Mouse (Mus musculus) myocyte (in vitro differentiated cells): ENCODE results near the gene Clps. TPM values are rescaled to one million over a fixed set of nuclear protein-coding genes. Genes with fewer than 3 reads are reported as not detected.

Source experiments
- H3K27me3 ChIP-seq: one replicate; pipeline ENCODE4 v1.6.1; 2011; ENCODE audit not compliant: control insufficient read depth, insufficient read depth, insufficient read length
- H3K36me3 ChIP-seq: one replicate; pipeline ENCODE4 v1.6.1; 2011; ENCODE audit not compliant: control insufficient read depth, insufficient read depth
- H3K4me2 ChIP-seq: one replicate; pipeline ENCODE4 v1.6.1; 2011; ENCODE audit warnings: low read depth, control low read depth
- H3K4me3 ChIP-seq: one replicate; pipeline ENCODE4 v1.5.1; 2011; ENCODE audit warnings: mild to moderate bottlenecking, control low read depth, moderate library complexity
- H3K79me2 ChIP-seq: one replicate; pipeline ENCODE4 v1.6.1; 2011; ENCODE audit not compliant: control insufficient read depth, insufficient read depth
- H3ac ChIP-seq: one replicate; pipeline ENCODE4 v1.6.1; 2011; ENCODE audit not compliant: control insufficient read depth, insufficient read length
- CEBPB ChIP-seq: IDR thresholded peaks from 2 replicates; pipeline ENCODE4 v1.6.1; 2011; ENCODE audit warnings: mild to moderate bottlenecking, moderate library complexity; ENCODE audit not compliant: poor library complexity, insufficient read depth, severe bottlenecking
- E2F4 ChIP-seq: IDR thresholded peaks from one replicate; pipeline ENCODE4 v1.6.1; 2011; ENCODE audit warnings: mild to moderate bottlenecking, control low read depth, moderate library complexity; ENCODE audit not compliant: insufficient read depth
- MAX ChIP-seq: IDR thresholded peaks from one replicate; pipeline ENCODE4 v1.6.1; 2011; ENCODE audit warnings: low read depth, mild to moderate bottlenecking, control low read depth
- MYOD1 ChIP-seq, 3 experiments: IDR thresholded peaks; one replicate each; pipeline ENCODE4 v1.6.1; 2011; ENCODE audit warnings: control low read depth in 2 of 3, low read depth in 2 of 3, mild to moderate bottlenecking in 2 of 3, moderate library complexity in 1 of 3; ENCODE audit not compliant: insufficient read length in 2 of 3, control insufficient read depth in 1 of 3
- MYOG ChIP-seq, 3 experiments: IDR thresholded peaks; one replicate each; pipeline ENCODE4 v1.6.1; 2011; ENCODE audit warnings: control low read depth in 2 of 3, low read depth in 2 of 3, mild to moderate bottlenecking in 2 of 3; ENCODE audit not compliant: insufficient read length in 2 of 3, control insufficient read depth in 1 of 3, insufficient read depth in 1 of 3
- POLR2A ChIP-seq: IDR thresholded peaks from one replicate; pipeline ENCODE4 v1.6.1; 2011; ENCODE audit warnings: low read depth, mild to moderate bottlenecking, control low read depth, moderate library complexity; ENCODE audit not compliant: insufficient read length
- POLR2AphosphoS2 ChIP-seq: IDR thresholded peaks from one replicate; pipeline ENCODE4 v1.6.1; 2011; ENCODE audit warnings: low read depth, control low read depth; ENCODE audit not compliant: insufficient read length
- REST ChIP-seq: IDR thresholded peaks from one replicate; pipeline ENCODE4 v1.6.1; 2011; ENCODE audit warnings: mild to moderate bottlenecking, control low read depth, moderate library complexity; ENCODE audit not compliant: insufficient read depth, insufficient read length
- SRF ChIP-seq: IDR thresholded peaks from one replicate; pipeline ENCODE4 v1.6.1; 2011; ENCODE audit warnings: low read depth; ENCODE audit not compliant: control insufficient read depth, insufficient read length
- TCF12 ChIP-seq: IDR thresholded peaks from one replicate; pipeline ENCODE4 v1.6.1; 2011; ENCODE audit warnings: mild to moderate bottlenecking, control low read depth; ENCODE audit not compliant: poor library complexity, insufficient read depth, severe bottlenecking
- TCF3 ChIP-seq: IDR thresholded peaks from one replicate; pipeline ENCODE4 v1.6.1; 2011; ENCODE audit warnings: low read depth, control low read depth; ENCODE audit not compliant: insufficient read length
- USF1 ChIP-seq: IDR thresholded peaks from one replicate; pipeline ENCODE4 v1.6.1; 2011; ENCODE audit warnings: low read depth, mild to moderate bottlenecking, control low read depth, moderate library complexity
- polyA plus RNA-seq: library from polyadenylated mRNA; unstranded; fragments of >200 nt; fragmentation: generic; extraction: Trizol; gene quantifications from one replicate; pipeline ENCODE4 v1.2.1, GENCODE M21; 2012; ENCODE audit warnings: missing spikeins

Gene Clps
- polyA plus RNA-seq, 1 experiment: not detected

GRCm38 (mm10) chr17:28581056-28581455 is 20.5 kb upstream of the Clps start:
- Histone ChIP-seq H3ac (no peak overlapping the region), H3K27me3 (no peaks in the 10 kb centered on the region), H3K4me2 (no peak overlapping the region), H3K36me3 (no peaks in the 10 kb centered on the region), H3K4me3 (no peak overlapping the region), H3K79me2 (no peaks in the 10 kb centered on the region)
- TF ChIP-seq TCF3: no peak
- TF ChIP-seq SRF: no peak
- no peak for TF ChIP-seq POLR2A
- no peak for TF ChIP-seq CEBPB
- no peak for TF ChIP-seq MYOG (IDR thresholded peaks at IDR 0.05; ENCODE audit: control insufficient read depth in 1 of 3, insufficient read depth in 1 of 3, insufficient read length in 2 of 3, low read depth in 2 of 3)
- no peak for TF ChIP-seq USF1
- no peak for TF ChIP-seq TCF12
- TF ChIP-seq REST: no peak
- TF ChIP-seq E2F4: no peak
- no peak for TF ChIP-seq MYOD1 (IDR thresholded peaks at IDR 0.05; ENCODE audit: control insufficient read depth in 1 of 3, insufficient read length in 2 of 3, low read depth in 2 of 3)
- TF ChIP-seq MAX: no peak
- TF ChIP-seq POLR2AphosphoS2: no peak

GRCm38 (mm10) chr17:28580396-28580795 is 19.8 kb upstream of the Clps start:
- H3K27me3 ChIP-seq: no peaks in the 10 kb centered on the region
- no peaks in the 10 kb centered on the region for H3K36me3 ChIP-seq
- no peaks in the 10 kb centered on the region for H3K79me2 ChIP-seq
- TF ChIP-seq POLR2AphosphoS2 (no peak), REST (peak; percentile 100), MAX (no peak), MYOG (IDR thresholded peaks at IDR 0.05; ENCODE audit: control insufficient read depth in 1 of 3, insufficient read depth in 1 of 3, insufficient read length in 2 of 3, low read depth in 2 of 3) (peak in 1 of 3 experiments; percentile 38)
- no peak overlapping the region for H3K4me2 ChIP-seq
- H3K4me3 ChIP-seq: no peak overlapping the region
- no peak overlapping the region for H3ac ChIP-seq

GRCm38 (mm10) chr17:28575244-28576125 is 14.9 kb upstream of the Clps start, which contains the start of gene Lhfpl5:
Lhfpl5 (plus strand) TSS chr17:28575641.
- TF ChIP-seq TCF12 (no peak), REST (peak; percentile 86)
- H3K4me2 ChIP-seq: no peak within 1 kb of the TSS
- H3K36me3 ChIP-seq: no peaks in the 10 kb centered on the region
- no peaks in the 10 kb centered on the region for H3K79me2 ChIP-seq
- no peak within 1 kb of the TSS for H3ac ChIP-seq
- no peaks in the 10 kb centered on the region for H3K27me3 ChIP-seq
- H3K4me3 ChIP-seq: no peak within 1 kb of the TSS

- TF ChIP-seq TCF12 (no peak), MAX (no peak), CEBPB (no peak), TCF3 (no peak)
- no peaks in the 10 kb centered on the region for H3K36me3 ChIP-seq
- H3K4me2 ChIP-seq: no peak overlapping the region
- H3K79me2 ChIP-seq: no peaks in the 10 kb centered on the region
- no peak overlapping the region for H3ac ChIP-seq
- H3K4me3 ChIP-seq: no peak overlapping the region
- H3K27me3 ChIP-seq: no peaks in the 10 kb centered on the region
Observed at GRCm38 (mm10) chr17:28572941-28573340, 12.4 kb upstream of the Clps start.

- H3K4me2 ChIP-seq: no peak overlapping the region
- H3K36me3 ChIP-seq: no peaks in the 10 kb centered on the region
- TF ChIP-seq SRF (no peak), TCF3 (no peak), TCF12 (no peak), CEBPB (no peak), USF1 (no peak), E2F4 (no peak), MYOG (IDR thresholded peaks at IDR 0.05; ENCODE audit: control insufficient read depth in 1 of 3, insufficient read depth in 1 of 3, insufficient read length in 2 of 3, low read depth in 2 of 3) (no peak), MAX (no peak), POLR2AphosphoS2 (no peak), REST (no peak), MYOD1 (IDR thresholded peaks at IDR 0.05; ENCODE audit: control insufficient read depth in 1 of 3, insufficient read length in 2 of 3, low read depth in 2 of 3) (no peak), POLR2A (no peak)
- no peaks in the 10 kb centered on the region for H3K79me2 ChIP-seq
- no peak overlapping the region for H3K4me3 ChIP-seq
- H3K27me3 ChIP-seq: no peaks in the 10 kb centered on the region
- no peak overlapping the region for H3ac ChIP-seq
Observed at GRCm38 (mm10) chr17:28572521-28572920, 12.0 kb upstream of the Clps start.
